Mouse (Mus musculus) spleen, postnatal 4 days (tissue): ENCODE results near the gene Hnrnph1.

Experiments
- DNase-seq, 2 experiments: peaks; one replicate each; pipeline ENCODE4 v3.0.0; 2022; ENCODE audit warnings: low spot score in 2 of 2

The Hnrnph1 gene

GRCm38 (mm10) chr11:50373086-50373485 lies 3.7 kb upstream of the Hnrnph1 start:
- no peak for DNase-seq

GRCm38 (mm10) chr11:50373621-50374020 lies 3.2 kb upstream of the Hnrnph1 start:
- DNase-seq: no peak

GRCm38 (mm10) chr11:50374286-50375015 lies 2.3 kb upstream of the Hnrnph1 start:
- no peak for DNase-seq

- no peak for DNase-seq
Observed at GRCm38 (mm10) chr11:50375421-50375820, 1.4 kb upstream of the Hnrnph1 start.

- DNase-seq: no peak
Observed at GRCm38 (mm10) chr11:50376156-50376790, 517 bp upstream of the Hnrnph1 start.

- DNase-seq: peak; percentile 88 to 97
Observed at GRCm38 (mm10) chr11:50377892-50378684, 1.3 kb downstream of the Hnrnph1 start.

- DNase-seq: no peak
Observed at GRCm38 (mm10) chr11:50379023-50379752, 2.4 kb downstream of the Hnrnph1 start.

- DNase-seq: no peak
Observed at GRCm38 (mm10) chr11:50381311-50381710, 4.5 kb downstream of the Hnrnph1 start.

GRCm38 (mm10) chr11:50387167-50387679 lies 10.4 kb downstream of the Hnrnph1 start:
- no peak for DNase-seq

GRCm38 (mm10) chr11:50387697-50388096 lies 10.9 kb downstream of the Hnrnph1 start:
- no peak for DNase-seq

GRCm38 (mm10) chr11:50388217-50388929 lies 11.6 kb downstream of the Hnrnph1 start:
- DNase-seq: no peak

- no peak for DNase-seq
Observed at GRCm38 (mm10) chr11:50389011-50389410, 12.2 kb downstream of the Hnrnph1 start.

GRCm38 (mm10) chr11:50389616-50390015 lies 12.8 kb downstream of the Hnrnph1 start:
- DNase-seq: no peak

- no peak for DNase-seq
Observed at GRCm38 (mm10) chr11:50391272-50391960, 14.6 kb downstream of the Hnrnph1 start.

- DNase-seq: no peak
Observed at GRCm38 (mm10) chr11:50393306-50393705, 16.5 kb downstream of the Hnrnph1 start.

GRCm38 (mm10) chr11:50394731-50395130 lies 17.9 kb downstream of the Hnrnph1 start:
- no peak for DNase-seq

- DNase-seq: no peak
Observed at GRCm38 (mm10) chr11:50396766-50397307, 20.0 kb downstream of the Hnrnph1 start.

- no peak for DNase-seq
Observed at GRCm38 (mm10) chr11:50397316-50397715, 20.5 kb downstream of the Hnrnph1 start.

GRCm38 (mm10) chr11:50398803-50399202 lies 22.0 kb downstream of the Hnrnph1 start:
- no peak for DNase-seq

GRCm38 (mm10) chr11:50402481-50402880 lies 25.7 kb downstream of the Hnrnph1 start:
- DNase-seq: no peak
